Mouse (Mus musculus): ENCODE measurements around the gene Ehf. TPM values are rescaled to one million over a fixed set of nuclear protein-coding genes. Genes with fewer than 3 reads are reported as not detected.

The Ehf gene
- polyA plus RNA-seq (2017; shearing (Covaris generic)): not detected

GRCm38 (mm10) chr2:103303132-103303531 is at the start of gene Ehf:
TSS of gene Ehf (minus strand) at chr2:103303278.

Other genes starting within 250 kb of the Ehf start
- gene Pdhx, start 229.8 kb downstream of the Ehf start, polyA plus RNA-seq (2017; shearing (Covaris generic)): 13.1 TPM
- gene Apip, start 229.6 kb downstream of the Ehf start, polyA plus RNA-seq (2017; shearing (Covaris generic)): 10.6 TPM
- gene Elf5, start 108.4 kb upstream of the Ehf start, polyA plus RNA-seq (2017; shearing (Covaris generic)): not detected
- 77.8 TPM for gene Cat, start 181.9 kb upstream of the Ehf start, polyA plus RNA-seq (2017; shearing (Covaris generic))

Data from naive thymus-derived CD4-positive, alpha-beta T cell, adult 5 months (primary cell).